Mouse (Mus musculus) left cerebral cortex, postnatal 14 days (tissue): ENCODE measurements around the gene Cwc15. TPM values are rescaled to one million over a fixed set of nuclear protein-coding genes. Genes with fewer than 3 reads are reported as not detected.

Experiments
- DNase-seq, 2 experiments: peaks; one replicate each; pipeline ENCODE4 v3.0.0; 2021 to 2022; ENCODE audit warnings: low spot score in 2 of 2, mixed read lengths in 1 of 2
- intact Hi-C: fragments of 180-260 bp; cut with DNase I; formaldehyde crosslinking; loops from one replicate; pipeline ENCODE4 v1.15.1; 2025
- total RNA-seq, 2 experiments: library from RNA; stranded (reverse); gene quantifications; 2 replicates each; pipeline ENCODE4 v1.2.3; 2021

Cwc15 gene
- total RNA-seq, 2 experiments from 2014 or later, result 75.2 to 79.1 TPM

GRCm38 (mm10) chr9:14544034-14544757 is 43.8 kb downstream of the Cwc15 start:
- intact Hi-C loops, result no loop called here
- no peak for DNase-seq

- no peak for DNase-seq
These were observed 47.4 kb downstream of the Cwc15 start for GRCm38 (mm10) chr9:14547584-14548365.

GRCm38 (mm10) chr9:14548366-14548761 is 47.9 kb downstream of the Cwc15 start:
- DNase-seq, result no peak
- intact Hi-C loops, result no loop called here

More at GRCm38 (mm10) chr9:14547584-14548365, 47.4 kb downstream of the Cwc15 start:
- intact Hi-C loops, result no loop called here

GRCm38 (mm10) chr9:14558332-14558731 is 57.9 kb downstream of the Cwc15 start:
- intact Hi-C loops, result no loop called here
- DNase-seq, result no peak

- DNase-seq, result peak; percentile 63 to 67
- intact Hi-C loops, result no loop called here
These were observed 59.0 kb downstream of the Cwc15 start for GRCm38 (mm10) chr9:14559430-14559829.

- no peak for DNase-seq
- intact Hi-C loops, result no loop called here
These were observed 59.6 kb downstream of the Cwc15 start for GRCm38 (mm10) chr9:14559996-14560395.

Other genes starting within 250 kb of the Cwc15 start
- 10 to 100 TPM; 88.7 to 97.8 TPM for gene Sesn3, start 225.6 kb upstream of the Cwc15 start, total RNA-seq
- gene Endod1, start 119.1 kb upstream of the Cwc15 start, total RNA-seq, result 10 to 100 TPM; 46.4 to 47.2 TPM
- 1 to 10 TPM; 1.4 to 1.6 TPM for gene Kdm4d, start 135 bp upstream of the Cwc15 start, total RNA-seq
- 10 to 100 TPM; 12.9 to 15.8 TPM for gene Amotl1, start 144.4 kb downstream of the Cwc15 start, total RNA-seq
- gene Piwil4, start 240.1 kb downstream of the Cwc15 start, total RNA-seq, result not detected